Mouse (Mus musculus): Measurements from ENCODE around the gene Rin2. TPM values are rescaled to one million over a fixed set of nuclear protein-coding genes. Genes with fewer than 3 reads are reported as not detected.
A peak's percentile ranks its signal among the peaks of the same experiment; 100 is the strongest.
"Not testable (repeated sequence)": the region's sequence is repeated elsewhere in the genome, so short reads cannot be mapped to it uniquely, and the experiment has no call there.

Gene Rin2
- total RNA-seq, 2 experiments from 2014 or later = 20.5 to 25.9 TPM

DNA sequence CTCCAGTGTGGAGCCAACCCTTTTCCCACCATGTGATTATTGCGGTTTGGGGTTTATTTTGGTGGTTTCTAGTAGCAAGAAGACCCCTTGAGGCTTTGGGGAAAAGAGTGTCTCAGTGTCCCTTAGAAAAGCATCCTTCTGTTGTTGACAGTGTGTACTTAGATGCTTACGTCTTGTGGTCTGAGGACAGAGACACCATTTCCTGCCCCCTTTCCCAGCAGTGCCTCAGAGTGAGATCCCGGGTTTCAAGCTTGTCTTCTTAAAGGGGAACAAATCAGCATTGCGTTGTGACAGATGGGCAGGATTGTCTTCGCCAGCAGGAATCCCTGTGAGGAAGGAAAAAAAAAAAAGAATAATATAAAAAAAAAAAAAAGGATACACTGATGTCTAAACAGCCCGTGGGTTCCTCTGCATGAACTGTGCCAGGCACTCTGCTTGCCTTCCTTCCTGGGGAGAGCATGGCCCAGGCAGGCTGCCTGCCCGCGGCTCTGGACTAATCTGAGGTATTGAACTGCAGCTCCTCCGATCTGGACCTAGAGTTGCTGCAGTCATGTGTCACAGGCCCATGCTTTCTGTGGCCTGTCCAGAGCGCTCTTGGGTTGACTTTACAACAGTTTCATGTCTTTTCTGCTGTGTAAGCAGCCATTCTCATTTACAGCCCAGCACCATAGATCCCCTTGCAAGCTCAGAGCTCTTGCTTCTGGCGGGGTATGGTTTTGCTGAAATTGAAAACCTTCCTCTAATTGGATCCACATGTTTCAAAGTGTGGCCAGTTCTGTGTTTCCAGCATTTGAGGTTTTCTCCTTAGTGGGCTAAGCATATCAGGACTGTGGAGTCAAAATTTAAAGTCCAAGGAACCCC is 206.1 kb downstream of the Rin2 start:
- intact Hi-C loops (cut with DNase I) = loop anchor here (2.0 to 5.0 kb wide), 2 partner anchors 18 to 84 kb away; no protein-coding TSS in a partner anchor
- no peak for DNase-seq (ENCODE audit: low spot score)

DNA sequence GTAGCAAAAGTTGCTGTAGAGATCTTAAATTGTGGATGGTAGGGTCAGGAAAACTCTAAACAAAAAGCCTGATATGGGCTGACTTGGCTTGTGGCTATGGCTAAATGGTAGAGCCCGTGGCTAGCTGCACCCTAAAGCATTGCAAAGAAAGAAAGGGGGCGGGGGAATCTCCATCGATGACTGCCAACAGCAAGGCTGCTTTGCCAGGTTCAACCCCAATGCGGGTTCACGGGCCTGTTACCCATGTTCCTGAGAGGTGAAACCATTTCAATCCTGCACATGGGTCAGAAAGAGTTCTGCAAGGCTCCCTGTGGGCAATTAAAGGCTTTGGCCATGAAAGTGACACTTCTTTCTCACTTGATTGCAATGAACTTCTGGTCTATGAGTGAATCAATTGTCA is 206.9 kb downstream of the Rin2 start:
- intact Hi-C loops (cut with DNase I) = loop anchor here (2.0 to 5.0 kb wide), 3 partner anchors 19 to 183 kb away; no protein-coding TSS in a partner anchor
- no peak for DNase-seq (ENCODE audit: low spot score)

DNA sequence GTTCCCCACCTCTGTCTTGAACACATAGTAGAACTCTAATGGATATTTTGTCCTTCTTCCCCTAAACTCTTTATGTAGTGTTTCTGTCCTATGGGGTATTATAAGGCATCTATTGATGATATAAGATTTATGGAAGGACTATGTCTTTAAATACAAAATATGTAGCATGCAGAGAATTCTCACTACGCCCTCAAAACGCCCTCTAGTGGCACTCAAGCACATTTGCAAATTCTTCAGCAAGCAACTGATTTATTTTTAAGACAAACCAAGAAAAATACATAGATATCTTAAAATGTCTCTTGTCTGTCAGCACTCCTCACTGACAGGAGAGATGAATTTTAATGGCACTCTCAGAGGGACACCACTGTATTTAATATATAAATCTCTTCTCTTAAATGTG is 207.4 kb downstream of the Rin2 start:
- DNase-seq (ENCODE audit: low spot score) = no peak
- intact Hi-C loops (cut with DNase I) = loop anchor here (2.0 to 5.0 kb wide), 2 partner anchors 85 to 184 kb away; no protein-coding TSS in a partner anchor

DNA sequence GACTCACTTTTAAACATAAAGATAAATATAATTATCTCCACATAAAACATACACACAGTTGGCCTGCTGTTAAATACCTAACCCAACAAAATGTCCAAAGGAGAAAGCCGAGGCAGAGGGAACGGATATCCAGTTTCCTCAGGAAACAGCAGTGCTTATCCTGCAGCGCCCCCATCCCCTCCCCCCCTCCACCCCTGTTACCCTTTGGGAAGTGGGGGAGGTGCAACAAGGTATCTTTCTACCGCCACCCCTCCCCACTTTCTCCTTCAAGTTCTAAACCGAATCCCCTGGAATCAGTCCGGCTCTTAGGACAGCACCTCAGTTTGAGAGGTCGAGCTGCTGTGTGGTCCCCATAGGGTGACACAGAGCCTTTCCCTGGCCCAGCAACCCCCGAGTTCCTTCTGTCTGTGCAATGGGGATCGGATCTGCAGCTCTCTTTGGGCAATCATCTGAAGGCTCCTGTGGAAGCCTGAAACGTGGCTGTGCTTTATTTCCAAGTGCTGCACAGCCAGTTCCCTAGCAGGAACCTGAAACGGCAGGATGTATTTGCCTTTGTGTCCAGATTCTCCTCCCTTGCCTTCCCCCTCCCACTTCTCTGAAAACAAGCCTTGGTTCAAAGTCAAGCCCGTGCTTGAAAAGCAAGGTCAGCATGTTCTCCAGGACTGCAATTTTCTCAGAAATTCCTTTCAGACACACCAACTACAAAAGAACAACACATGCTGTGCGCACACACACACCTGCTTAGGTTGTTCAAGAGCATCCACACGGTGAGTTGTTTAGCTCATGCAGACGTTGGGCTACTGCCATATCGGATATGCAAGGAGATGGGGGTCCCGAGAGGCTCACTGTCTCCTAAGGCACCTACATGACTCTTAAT is 209.3 kb downstream of the Rin2 start:
- intact Hi-C loops (cut with DNase I) = loop anchor here (5.0 kb wide), 1 partner anchor 87 kb away; no protein-coding TSS in a partner anchor
- no peak for DNase-seq (ENCODE audit: low spot score)

DNA sequence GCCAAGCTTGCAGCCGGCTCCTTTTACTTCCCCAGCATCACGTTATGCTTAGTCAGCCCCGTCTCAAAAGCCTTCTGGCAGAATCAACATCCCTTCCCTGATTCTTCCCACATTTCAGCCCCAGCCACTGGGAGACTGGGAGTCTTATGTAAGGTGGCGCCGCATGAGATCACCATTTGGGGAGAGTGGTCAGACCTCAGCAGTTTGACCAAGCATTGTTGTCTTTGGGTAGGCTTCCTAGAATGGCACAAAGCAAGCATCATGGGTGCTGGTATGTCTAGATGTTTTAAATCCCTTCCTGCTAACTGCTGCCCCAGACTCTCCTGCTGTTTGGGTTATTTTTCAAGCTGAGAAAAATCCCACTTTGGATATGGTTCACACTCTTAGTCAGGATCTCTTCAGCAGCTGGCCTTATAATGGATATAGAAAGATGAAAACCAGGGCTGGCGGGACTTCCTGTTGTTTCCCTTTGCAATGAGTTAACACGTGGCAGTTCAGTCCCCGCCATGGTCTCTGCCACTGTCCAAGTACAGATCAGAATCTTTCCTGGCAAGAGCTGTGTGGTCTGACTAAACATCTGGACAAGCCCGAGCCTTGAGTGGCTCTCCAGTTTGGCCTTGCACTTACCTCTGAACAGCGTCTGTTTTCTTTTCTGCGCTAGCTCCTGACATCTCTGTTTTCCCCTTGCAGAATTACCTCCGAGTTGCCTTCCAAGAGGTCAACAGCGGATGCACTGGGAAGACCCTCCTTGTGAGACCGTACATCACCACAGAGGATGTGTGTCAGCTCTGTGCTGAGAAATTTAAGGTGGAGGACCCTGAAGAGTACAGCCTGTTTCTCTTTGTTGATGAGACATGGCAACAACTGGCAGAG is 210.1 kb downstream of the Rin2 start:
- intact Hi-C loops (cut with DNase I) = loop anchor here (5.0 kb wide), 3 partner anchors 73 to 98 kb away; no protein-coding TSS in a partner anchor
- peak; percentile 63 for DNase-seq (ENCODE audit: low spot score)

DNA sequence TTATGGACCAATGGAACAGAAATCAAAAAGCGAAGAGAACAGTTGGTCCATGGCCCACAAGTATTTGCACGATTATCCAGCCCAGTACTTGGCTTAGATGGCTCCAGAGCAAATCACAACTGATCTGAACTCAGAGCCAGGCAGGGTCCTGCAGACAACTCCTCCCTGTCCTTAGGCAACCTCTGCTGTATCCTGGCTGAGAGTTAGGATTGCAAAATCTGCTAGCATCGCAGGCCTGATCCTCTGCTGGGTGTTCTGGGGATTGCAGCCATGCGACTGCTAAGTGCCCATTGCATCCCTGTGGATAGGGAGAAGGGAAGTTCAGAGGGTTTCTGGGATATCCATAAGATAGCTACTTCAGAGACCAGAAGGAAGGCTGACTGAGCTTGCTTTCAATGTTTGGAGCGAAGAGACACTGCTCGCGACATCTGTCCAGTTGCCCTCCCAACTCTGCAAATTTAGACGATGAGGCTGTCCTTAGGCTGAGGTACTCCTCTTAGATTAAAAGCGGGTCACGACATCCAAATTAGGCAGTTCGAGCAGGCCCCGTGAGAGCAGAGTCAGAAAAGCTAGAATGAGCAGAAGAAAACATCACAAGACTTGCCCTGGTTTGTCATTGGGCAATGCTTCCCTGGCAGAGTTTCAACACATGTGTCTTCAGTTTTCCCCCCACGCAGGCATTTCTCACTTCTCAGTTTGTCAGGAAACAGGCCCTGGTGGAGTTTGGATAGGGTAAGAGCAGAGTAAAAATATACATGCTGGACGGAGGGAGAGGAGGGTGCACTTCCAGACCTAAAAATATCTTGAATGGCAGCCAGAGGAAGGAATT is 213.1 kb downstream of the Rin2 start:
- intact Hi-C loops (cut with DNase I) = loop anchor here (2.0 to 5.0 kb wide), 3 partner anchors 55 to 101 kb away; no protein-coding TSS in a partner anchor
- DNase-seq (ENCODE audit: low spot score) = peak; percentile 71

DNA sequence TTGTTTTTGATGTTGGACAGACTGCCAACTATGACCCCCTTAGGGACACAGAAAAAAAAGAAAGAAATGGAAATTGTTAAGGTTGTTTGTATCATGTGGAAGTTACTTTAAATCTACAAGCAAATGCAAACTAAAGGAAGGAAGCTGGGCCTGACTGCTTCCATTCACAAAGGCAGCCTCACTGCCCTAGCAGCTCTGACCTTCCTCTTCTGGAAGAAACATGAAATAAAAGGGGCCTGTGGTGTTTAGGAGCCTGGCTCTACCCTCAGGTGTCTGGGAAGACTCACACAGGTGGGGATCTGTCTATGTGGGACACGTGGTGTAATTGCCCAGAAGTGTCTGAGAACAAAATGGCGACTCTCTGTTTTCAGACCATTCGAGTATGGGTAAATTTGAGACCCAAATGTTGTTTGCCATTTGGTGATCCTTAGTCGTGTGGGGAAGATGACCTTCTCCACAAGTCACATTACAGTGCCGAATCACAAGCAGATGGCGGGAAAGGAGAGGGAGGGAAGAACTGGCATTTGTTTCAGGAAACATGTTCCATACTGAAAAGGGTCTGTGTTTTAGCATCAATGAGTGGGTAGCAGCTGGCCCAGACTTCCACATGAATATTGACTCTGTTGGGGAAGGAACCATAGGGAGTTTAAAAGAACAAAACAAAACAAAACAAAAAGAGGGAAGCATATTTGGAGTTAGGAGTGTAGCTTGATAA is 213.9 kb downstream of the Rin2 start:
- no peak for DNase-seq (ENCODE audit: low spot score)
- intact Hi-C loops (cut with DNase I) = loop anchor here (2.0 to 5.0 kb wide), 3 partner anchors 56 to 102 kb away; no protein-coding TSS in a partner anchor

DNA sequence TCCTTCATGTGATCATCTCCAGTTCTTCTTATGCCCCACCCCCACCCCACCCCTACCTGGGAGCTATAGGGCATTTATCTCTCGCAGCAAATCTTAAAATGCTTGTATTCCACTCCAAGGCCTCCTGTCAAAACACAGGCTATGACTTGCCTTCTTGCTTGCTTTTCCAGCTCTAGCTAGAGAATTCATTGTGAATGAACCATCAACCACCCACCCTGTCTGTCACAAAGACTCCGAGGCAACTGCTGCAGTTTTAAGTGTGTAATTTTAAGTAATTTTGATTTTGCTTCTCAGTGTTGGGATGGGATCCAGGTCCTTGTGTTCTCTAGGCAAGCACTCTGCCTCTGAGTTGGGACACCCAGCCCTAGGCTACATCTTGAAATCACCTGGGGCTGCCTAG is 215.6 kb downstream of the Rin2 start:
- intact Hi-C loops (cut with DNase I) = no loop called here
- DNase-seq (ENCODE audit: low spot score) = no peak

DNA sequence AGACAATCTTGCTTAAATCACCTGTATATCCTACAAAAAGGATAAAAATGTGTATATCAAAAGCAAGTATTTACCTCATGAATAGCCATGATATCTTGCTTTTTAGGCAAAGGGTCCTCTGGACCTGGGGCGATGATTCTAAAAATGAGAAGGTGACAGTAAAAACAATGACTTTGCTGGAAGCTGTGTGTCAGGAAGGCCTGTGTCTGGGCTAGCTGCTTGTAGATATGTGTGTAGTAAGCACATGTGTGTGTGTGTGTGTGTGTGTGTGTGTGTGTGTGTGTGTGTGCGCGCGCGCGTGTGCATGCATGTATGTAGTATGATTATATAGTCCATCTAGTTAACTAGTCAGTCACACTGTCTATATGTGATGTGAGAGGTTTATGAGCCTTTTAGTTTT is 218.7 kb downstream of the Rin2 start:
- intact Hi-C loops (cut with DNase I) = no loop called here
- DNase-seq (ENCODE audit: low spot score) = no peak

DNA sequence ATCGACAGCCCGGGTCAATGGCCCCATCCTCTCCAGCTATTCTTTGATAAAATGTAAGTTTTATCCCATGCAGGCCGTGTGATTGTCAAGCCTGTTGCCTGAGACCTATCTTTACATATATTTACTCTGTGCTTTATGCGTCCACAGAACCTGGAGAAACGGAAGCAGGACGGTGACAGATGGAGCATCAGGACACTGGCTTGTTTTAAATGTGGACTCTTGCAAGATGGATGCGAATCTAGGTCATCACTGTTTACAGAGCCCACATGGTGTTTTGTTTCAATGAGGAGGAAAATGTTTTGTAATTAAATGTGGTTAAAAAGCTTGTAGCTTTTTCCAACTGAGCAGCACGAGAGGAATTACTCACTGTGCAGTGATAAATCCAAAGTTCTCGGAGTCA is 223.1 kb downstream of the Rin2 start:
- intact Hi-C loops (cut with DNase I) = no loop called here
- DNase-seq (ENCODE audit: low spot score) = no peak

DNA sequence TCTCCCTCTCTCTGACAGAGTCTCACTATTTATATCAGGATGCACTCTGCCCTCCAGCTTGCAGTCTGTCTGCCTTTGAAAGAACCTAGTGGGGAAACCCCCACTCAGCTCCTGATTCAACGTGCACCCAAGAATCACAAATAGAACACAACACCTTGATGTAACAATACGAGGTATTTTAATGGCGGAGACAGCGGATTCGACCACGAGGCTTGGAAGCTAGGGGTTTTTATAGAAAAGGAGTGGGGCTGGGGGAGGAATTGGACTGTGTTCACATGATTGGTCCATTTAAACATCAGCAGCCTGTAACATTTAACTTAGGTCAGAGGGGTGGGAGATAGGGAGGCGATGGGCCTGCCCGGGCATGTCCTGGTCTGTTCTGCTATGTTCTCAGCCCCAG is 225.3 kb downstream of the Rin2 start:
- intact Hi-C loops (cut with DNase I); DNase-seq (ENCODE audit: low spot score): not testable (repeated sequence)

DNA sequence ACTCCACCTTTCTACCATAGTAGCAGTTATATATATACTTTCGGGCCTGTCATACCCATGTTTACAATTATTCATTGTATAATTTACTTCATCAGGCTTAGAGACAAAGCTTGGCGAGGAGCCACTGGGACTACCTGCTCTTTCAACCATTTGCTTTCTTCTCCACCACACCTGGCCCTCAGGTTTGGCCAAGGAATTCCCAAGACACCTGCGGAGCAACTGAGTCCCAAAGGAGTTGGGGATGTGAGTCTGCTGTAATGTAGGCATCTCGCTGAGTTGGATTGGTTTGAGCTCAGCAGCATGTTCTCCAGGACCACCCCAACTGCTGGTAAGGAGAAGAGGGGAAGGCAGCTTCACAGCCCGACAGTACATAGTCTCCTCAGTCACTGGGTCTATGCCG is 226.8 kb downstream of the Rin2 start, which contains the start of gene Naa20:
Gene Naa20, plus strand, starts transcription at position 239 of the 400 bp plus-strand sequence.
- intact Hi-C loops (cut with DNase I) = no loop called here

DNA sequence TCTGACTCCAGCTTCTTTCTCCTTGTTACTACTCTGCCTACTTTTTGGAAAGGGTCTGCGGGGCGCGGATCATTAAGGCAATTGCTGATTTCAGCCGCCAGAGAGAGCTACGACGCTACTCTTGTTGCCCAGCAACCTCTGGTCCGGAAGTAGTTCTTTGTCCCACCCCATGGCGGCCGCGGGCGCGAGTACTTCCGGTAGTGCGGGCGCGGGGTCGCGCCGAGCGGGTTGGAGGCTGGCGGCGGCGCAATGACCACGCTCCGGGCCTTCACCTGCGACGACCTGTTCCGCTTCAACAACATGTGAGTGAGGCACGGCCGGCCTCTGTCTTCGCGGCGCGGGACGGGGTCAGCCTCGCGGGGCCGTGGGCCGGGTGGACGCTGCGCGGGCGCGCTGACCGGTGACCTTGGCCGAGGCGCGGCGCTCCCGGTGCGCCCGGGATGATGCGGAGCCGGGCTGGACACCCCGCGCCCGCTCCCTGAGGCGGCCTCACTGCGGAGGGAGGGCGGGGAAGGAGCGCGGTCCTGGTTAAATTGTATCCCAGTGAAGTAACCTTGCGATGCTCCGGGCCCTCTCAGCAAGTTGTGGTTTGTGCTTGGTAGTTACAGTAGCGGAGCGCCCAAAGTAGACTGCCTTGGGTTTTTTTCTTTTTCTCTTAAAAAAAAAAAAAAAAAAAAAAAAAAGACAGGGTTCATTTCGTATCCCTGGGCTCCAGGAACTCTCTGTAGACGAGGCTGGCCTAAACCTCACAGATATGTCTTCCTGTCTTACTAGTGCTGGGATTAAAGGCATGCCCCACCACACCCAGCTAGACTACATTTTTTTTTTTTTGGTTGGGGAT is 228.3 kb downstream of the Rin2 start:
- intact Hi-C loops (cut with DNase I) = no loop called here
- peak; percentile 82 for DNase-seq (ENCODE audit: low spot score)

More for the DNA sequence above, 226.8 kb downstream of the Rin2 start, which contains the start of gene Naa20:
- no peak for DNase-seq (ENCODE audit: low spot score)

DNA sequence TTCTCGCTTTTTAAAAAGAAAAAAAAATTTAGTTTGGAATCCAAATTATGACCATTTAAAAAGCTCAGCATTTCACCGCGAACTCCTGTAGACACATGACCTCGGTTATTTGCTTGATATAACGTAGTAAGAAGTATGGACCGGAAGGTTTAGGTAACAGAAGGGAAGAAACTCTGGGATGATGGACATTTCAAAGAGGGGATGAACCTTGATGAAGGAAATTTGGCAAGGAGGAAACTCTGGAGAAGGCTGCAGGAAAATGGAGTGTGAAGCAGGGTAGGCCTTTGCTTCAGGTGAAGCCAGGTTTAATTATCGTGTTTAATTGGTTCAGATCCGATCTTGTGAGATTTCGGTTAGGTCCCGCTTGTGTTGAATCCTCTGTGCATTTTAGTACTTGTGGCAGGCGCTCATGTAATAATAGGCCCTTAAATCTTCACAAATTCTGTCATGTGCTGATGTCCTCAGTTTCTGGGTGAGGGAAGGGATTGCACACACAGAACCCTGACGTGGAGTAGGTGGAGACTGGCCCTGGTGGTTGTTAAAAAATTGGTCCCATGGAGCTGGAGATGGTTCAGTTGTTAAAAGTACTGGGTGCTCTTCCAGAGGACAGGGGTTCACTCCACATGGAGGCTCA is 229.1 kb downstream of the Rin2 start:
- DNase-seq (ENCODE audit: low spot score) = no peak

DNA sequence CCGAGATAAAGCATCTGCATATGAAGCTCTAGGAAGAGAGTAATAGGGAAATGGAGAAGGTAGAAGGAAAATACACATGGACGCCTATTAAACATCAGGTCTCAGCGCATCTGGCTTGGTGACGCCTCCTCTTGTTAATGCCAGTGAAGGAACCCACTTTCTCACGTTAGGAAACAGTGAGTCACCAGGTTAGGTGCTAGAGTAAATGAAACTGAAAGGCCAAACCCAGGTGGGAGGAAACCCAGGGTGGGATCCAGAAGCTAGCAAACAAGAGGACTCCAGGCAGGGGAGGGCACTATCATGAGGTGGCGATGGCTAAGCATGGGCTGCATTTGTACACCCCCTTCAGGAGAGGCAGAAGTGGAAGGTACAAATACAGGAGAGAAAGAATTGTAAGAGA is 230.1 kb downstream of the Rin2 start:
- intact Hi-C loops (cut with DNase I) = no loop called here
- DNase-seq (ENCODE audit: low spot score) = no peak

More for the DNA sequence above, 229.1 kb downstream of the Rin2 start:
- intact Hi-C loops (cut with DNase I) = loop anchor here (1.0 kb wide), 1 partner anchor 204 kb away; no protein-coding TSS in a partner anchor

DNA sequence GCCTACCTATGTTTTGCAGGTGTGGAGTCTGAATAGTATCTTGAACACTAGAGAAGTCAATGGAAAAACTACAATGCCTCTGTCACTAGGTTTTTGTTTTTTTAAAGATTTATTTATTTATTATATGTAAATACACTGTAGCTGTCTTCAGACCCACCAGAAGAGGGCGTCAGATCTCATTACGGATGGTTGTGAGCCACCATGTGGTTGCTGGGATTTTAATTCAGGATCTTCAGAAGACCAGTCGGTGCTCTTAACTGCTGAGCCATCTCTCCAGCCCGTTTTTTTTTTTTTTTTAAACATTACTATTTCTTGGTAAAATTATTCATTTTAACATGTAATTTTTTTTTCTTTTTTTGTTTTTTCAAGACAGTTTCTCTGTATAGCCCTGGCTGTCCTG is 230.9 kb downstream of the Rin2 start:
- DNase-seq (ENCODE audit: low spot score) = not testable (repeated sequence)
- intact Hi-C loops (cut with DNase I) = loop anchor here (2.0 kb wide), 1 partner anchor 27 kb away; no protein-coding TSS in a partner anchor
